Mouse (Mus musculus) thymus, postnatal 4 days (tissue): ENCODE results near the gene Plek.

ENCODE experiments used
- DNase-seq: peaks from one replicate; pipeline ENCODE4 v3.0.0; 2021

The Plek gene

DNA sequence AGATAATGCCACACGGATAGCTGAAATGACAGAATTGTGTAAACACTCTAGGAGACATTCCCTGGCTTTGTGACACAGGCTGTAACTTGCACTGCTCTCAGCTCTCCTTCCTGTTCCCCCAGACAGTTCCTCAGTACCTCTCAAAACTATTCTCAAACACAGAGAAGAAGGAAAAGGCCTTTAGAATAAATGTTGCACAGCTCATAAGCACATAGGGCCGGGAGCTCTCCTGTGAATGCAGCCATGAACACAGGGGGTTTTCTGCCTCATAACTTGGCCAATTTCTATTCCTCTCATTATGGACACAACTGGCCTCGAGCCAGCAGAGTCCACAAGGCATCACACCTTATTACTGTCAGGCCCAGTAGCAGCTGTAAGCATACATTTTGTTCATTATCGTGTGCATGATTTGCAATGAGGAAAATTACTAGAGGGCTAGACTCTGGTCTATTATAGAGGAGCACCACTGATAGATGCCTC lies 110.2 kb downstream of the Plek start:
- no peak for DNase-seq

DNA sequence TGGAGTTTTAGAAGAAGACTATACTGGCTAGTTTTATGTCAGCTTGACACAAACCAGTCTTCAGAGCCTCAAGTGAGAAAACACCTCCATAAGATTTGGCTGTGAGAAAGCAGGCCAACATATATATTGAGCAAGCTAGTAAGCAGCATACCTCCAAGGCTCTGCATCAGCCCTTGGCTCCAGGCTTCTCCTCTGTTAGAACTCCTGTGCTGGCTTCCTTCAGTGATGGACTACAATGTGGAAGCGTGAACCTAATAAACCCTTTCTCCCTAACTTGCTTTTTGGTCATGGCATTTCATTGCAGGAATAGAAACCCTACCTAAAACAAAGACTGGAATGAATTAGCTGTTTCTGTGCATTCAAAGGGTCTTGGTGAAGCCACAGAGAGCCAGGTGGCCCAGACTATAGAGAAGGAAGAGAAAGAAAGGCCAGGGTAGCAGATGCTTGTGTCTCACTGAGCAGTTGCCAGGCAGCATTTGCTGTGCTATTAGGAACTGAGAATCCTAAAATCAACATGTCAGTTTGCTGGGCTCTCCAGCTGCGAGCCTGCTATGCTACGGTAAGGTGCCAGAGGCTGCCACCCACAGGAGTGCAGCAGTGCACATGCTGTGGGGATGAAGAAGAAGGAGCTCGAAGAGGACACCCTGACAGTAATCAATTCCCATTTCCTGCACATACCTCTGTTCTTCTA lies 110.9 kb downstream of the Plek start:
- DNase-seq: no peak

DNA sequence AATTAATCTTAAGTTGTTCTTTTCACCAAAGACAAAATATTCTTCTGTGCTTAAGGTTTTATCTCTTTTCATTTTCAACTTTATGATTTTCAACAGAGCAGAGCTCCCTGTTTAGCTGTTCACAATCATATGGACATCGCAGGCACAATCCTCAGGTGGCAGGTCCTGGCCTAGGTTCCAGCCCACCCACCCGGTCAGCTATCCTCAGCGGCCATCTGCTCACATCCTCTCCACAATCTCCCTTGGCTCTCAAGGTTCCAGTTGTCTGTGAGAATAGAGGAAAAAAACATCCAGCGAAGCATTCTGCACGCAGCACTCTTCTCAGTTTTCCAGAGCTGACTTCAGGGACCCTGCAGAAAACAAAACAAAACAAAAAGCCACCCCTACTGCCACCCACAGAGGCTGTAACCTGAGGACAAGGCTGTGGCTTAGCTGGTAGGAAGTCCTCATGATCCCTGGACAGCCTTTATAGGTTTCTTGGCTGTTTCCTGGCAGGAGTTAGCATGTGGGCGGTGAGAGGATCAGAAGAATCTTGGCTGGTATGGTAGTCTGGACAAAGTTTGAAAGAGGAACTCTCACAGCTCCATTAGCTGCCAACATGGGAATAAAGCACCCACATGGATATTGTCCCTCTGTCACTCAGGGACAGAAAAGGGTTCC lies 116.5 kb downstream of the Plek start:
- DNase-seq: no peak

DNA sequence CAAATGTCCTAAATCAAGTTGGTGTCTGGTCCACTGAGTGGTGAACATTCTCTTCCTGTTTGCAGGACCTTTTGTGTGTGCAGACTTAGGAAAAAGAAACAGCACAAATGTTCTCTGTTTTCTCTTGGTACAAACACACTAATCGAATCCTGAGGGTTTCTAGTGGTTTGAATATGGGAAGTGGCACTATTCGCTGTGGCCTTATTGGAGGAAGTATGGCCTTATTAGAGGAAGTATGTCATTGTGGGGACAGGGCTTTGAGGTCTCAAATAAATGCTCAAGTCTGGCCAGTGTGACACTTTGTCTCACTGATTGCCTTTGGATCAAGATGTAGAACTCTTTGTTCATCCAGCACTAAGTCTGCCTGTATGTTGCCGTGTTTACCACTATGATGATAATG lies 120.0 kb downstream of the Plek start:
- no peak for DNase-seq
